Comparison of ENCODE assay signal across 20 mouse cellular contexts in the genomic region with DNA sequence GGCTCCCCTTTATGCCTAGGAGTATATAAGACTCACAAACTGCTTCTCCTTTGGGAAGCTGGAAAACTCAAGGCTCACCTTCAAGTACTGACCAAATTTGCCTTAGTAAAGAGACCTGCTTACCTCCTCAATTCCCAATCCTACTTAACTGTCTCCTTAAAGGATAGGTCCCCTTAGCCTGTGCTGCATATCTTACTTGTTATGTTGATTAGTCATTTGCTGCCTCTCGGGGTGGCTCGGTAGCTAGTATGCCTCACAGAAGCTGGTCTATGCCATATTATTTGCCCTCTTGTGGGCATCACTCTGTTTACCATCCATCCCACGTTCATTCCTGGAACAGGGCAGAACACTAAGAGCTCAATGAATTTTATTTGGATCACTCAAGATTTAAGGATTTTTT. TPM values are rescaled to one million over a fixed set of nuclear protein-coding genes. Genes with fewer than 3 reads are reported as not detected.
DNase-seq lines count a peak whose midpoint lies in the region; ATAC-seq lines count a peak whose summit lies in the region.
"Had no signal": no experiment of that assay in that cellular context is flagged by ENCODE, and none has a peak within 500 bp of the region (broad histone marks: within the 10 kb centered on the region; RNA-seq: fewer than 3 reads in every experiment).

No protein-coding gene starts in this region.

- no peak for DNase-seq in hindbrain, embryonic 10.5 days (ENCODE audit: low spot score)
- peak; percentile 31 for DNase-seq in ZHBTc4 (ENCODE audit: low read depth, low spot score)
- DNase-seq in T-cell, adult 2 months (ENCODE audit: low spot score): no peak
- no peak for DNase-seq in kidney, postnatal 36 days
- DNase-seq: B cell, adult 2 months; cerebellum, adult 11-12 months; heart, adult 18-20 months; heart, postnatal 10 days; kidney, adult 18-20 months; kidney, postnatal 4 days; lung, adult 2 months; right cerebral cortex, adult 18-20 months had no signal

- WGBS in hindbrain, embryonic 10.5 days: 46% methylated on average over 3 of the region's 3 CpGs
- WGBS in hindbrain, embryonic 16.5 days: 22% methylated on average over 3 of the region's 3 CpGs
- WGBS in hindbrain, embryonic 13.5 days: 24% methylated on average over 3 of the region's 3 CpGs
- WGBS in neural tube, embryonic 12.5 days: 35% methylated on average over 3 of the region's 3 CpGs
- 56% methylated on average over 3 of the region's 3 CpGs for WGBS in intestine, embryonic 16.5 days

- peak overlapping the region; percentile 67; the same call in 1 of the 2 replicates for H3K27ac ChIP-seq in hindbrain, embryonic 10.5 days
- no peak overlapping the region; the same call in 1 of the 2 replicates for H3K27ac ChIP-seq in hindbrain, embryonic 16.5 days (ENCODE audit: low read depth, low read length)
- peak overlapping the region; percentile 83 for H3K27ac ChIP-seq in hindbrain, embryonic 13.5 days
- peak overlapping the region; percentile 46; the same call in 1 of the 2 replicates for H3K27ac ChIP-seq in neural tube, embryonic 12.5 days
- H3K27ac ChIP-seq in intestine, embryonic 16.5 days (ENCODE audit: low read length): no peak overlapping the region
- H3K27ac ChIP-seq: macrophage; stomach, postnatal 0 days had no signal

- no peak overlapping the region; the same call in 1 of the 2 replicates for H3K4me2 ChIP-seq in hindbrain, embryonic 16.5 days (ENCODE audit: low read length)
- H3K4me2 ChIP-seq in hindbrain, embryonic 13.5 days: peak overlapping the region; percentile 31
- H3K4me2 ChIP-seq in neural tube, embryonic 12.5 days (replicated peaks): peak overlapping the region; percentile 40
- no peak overlapping the region for H3K4me2 ChIP-seq in intestine, embryonic 16.5 days (ENCODE audit: low read depth, low read length)

- no peaks in the 10 kb centered on the region for H3K9me3 ChIP-seq in hindbrain, embryonic 10.5 days
- no peaks in the 10 kb centered on the region for H3K9me3 ChIP-seq in hindbrain, embryonic 16.5 days (ENCODE audit: control insufficient read depth, low read length)
- H3K9me3 ChIP-seq in hindbrain, embryonic 13.5 days: no peaks in the 10 kb centered on the region
- no peaks in the 10 kb centered on the region for H3K9me3 ChIP-seq in neural tube, embryonic 12.5 days
- no peaks in the 10 kb centered on the region for H3K9me3 ChIP-seq in intestine, embryonic 16.5 days (ENCODE audit: control insufficient read depth, low read length)

- no peak overlapping the region for H3K9ac ChIP-seq in hindbrain, embryonic 16.5 days (ENCODE audit: low read depth, low read length)
- no peak overlapping the region for H3K9ac ChIP-seq in hindbrain, embryonic 13.5 days
- no peak overlapping the region for H3K9ac ChIP-seq in neural tube, embryonic 12.5 days
- no peak overlapping the region for H3K9ac ChIP-seq in intestine, embryonic 16.5 days (ENCODE audit: low read depth, low read length)

- H3K4me1 ChIP-seq in hindbrain, embryonic 10.5 days (replicated peaks): peaks cover 13% of the 10 kb centered on the region
- H3K4me1 ChIP-seq in hindbrain, embryonic 16.5 days (ENCODE audit: control insufficient read depth, insufficient read depth, low read depth, low read length): peaks cover 8% of the 10 kb centered on the region
- peaks cover 37% of the 10 kb centered on the region for H3K4me1 ChIP-seq in hindbrain, embryonic 13.5 days (replicated peaks)
- H3K4me1 ChIP-seq in neural tube, embryonic 12.5 days: peaks cover 12% of the 10 kb centered on the region
- H3K4me1 ChIP-seq in intestine, embryonic 16.5 days (ENCODE audit: control insufficient read depth, insufficient read depth, low read length): no peaks in the 10 kb centered on the region

- ATAC-seq in hindbrain, embryonic 16.5 days: no peak
- peak; percentile 46 for ATAC-seq in hindbrain, embryonic 13.5 days (ENCODE audit: low FRiP score)
- ATAC-seq in neural tube, embryonic 12.5 days (ENCODE audit: low FRiP score, low read depth): 0 out of 2 replicates have a peak, but pooled peaks have one; percentile 34
- no peak for ATAC-seq in intestine, embryonic 16.5 days
- ATAC-seq: activated CD4-positive, CD25-positive, alpha-beta regulatory T cell, adult 4 months had no signal

- H3K27me3 ChIP-seq in hindbrain, embryonic 10.5 days (ENCODE audit: insufficient read depth, poor library complexity, severe bottlenecking): no peaks in the 10 kb centered on the region
- H3K27me3 ChIP-seq in hindbrain, embryonic 16.5 days (replicated peaks; ENCODE audit: control insufficient read depth, insufficient read depth, low read length): no peaks in the 10 kb centered on the region
- no peaks in the 10 kb centered on the region for H3K27me3 ChIP-seq in hindbrain, embryonic 13.5 days
- no peaks in the 10 kb centered on the region for H3K27me3 ChIP-seq in neural tube, embryonic 12.5 days (replicated peaks)
- H3K27me3 ChIP-seq in intestine, embryonic 16.5 days (replicated peaks; ENCODE audit: control insufficient read depth, insufficient read depth, low read length): no peaks in the 10 kb centered on the region

- H3K4me3 ChIP-seq in hindbrain, embryonic 10.5 days: no peak overlapping the region
- no peak overlapping the region for H3K4me3 ChIP-seq in hindbrain, embryonic 16.5 days (ENCODE audit: low read length)
- no peak overlapping the region for H3K4me3 ChIP-seq in hindbrain, embryonic 13.5 days
- no peak overlapping the region for H3K4me3 ChIP-seq in neural tube, embryonic 12.5 days
- no peak overlapping the region for H3K4me3 ChIP-seq in intestine, embryonic 16.5 days (ENCODE audit: low read length)

- no peaks in the 10 kb centered on the region for H3K36me3 ChIP-seq in hindbrain, embryonic 10.5 days
- H3K36me3 ChIP-seq in hindbrain, embryonic 16.5 days (ENCODE audit: control insufficient read depth, insufficient read depth, low read length): no peaks in the 10 kb centered on the region
- no peaks in the 10 kb centered on the region for H3K36me3 ChIP-seq in hindbrain, embryonic 13.5 days
- H3K36me3 ChIP-seq in neural tube, embryonic 12.5 days: no peaks in the 10 kb centered on the region
- no peaks in the 10 kb centered on the region for H3K36me3 ChIP-seq in intestine, embryonic 16.5 days (ENCODE audit: control insufficient read depth, insufficient read depth, low read length)
- H3K36me3 ChIP-seq: G1E had no signal

RNA-seq across cellular contexts. Expression of a gene that starts 14.7 kb away (rescaled TPM):
- 6.3 and 17.0 TPM in 2 replicates for polyA plus RNA-seq in hindbrain, embryonic 10.5 days (2016; fragmentation: Nextera tagmentation; extraction: Ambion mirVana)
- polyA plus RNA-seq in hindbrain, embryonic 16.5 days (2015; fragmentation: Nextera tagmentation; extraction: Ambion mirVana): 38.0 and 45.4 TPM in 2 replicates
- polyA plus RNA-seq in hindbrain, embryonic 13.5 days (2015; fragmentation: Nextera tagmentation; extraction: Ambion mirVana): 51.3 and 57.4 TPM in 2 replicates
- 38.4 and 43.9 TPM in 2 replicates for polyA plus RNA-seq in neural tube, embryonic 12.5 days (2016; fragmentation: Nextera tagmentation; extraction: Ambion mirVana)
- 2.1 and 2.2 TPM in 2 replicates for polyA plus RNA-seq in intestine, embryonic 16.5 days (2015; fragmentation: Nextera tagmentation; extraction: Ambion mirVana)
- polyA plus RNA-seq: G1E, macrophage had no signal

Comparison
In these comparisons a context has a peak if more than half of its experiments do, and no peak if none do; other contexts are left out.
1. H3K27ac ChIP-seq: peak in hindbrain, embryonic 10.5 days (single experiment), hindbrain, embryonic 13.5 days (single experiment) and neural tube, embryonic 12.5 days (single experiment); none in hindbrain, embryonic 16.5 days (single experiment) and intestine, embryonic 16.5 days (single experiment).
2. ATAC-seq: peak in hindbrain, embryonic 13.5 days (single experiment) and neural tube, embryonic 12.5 days (single experiment); none in hindbrain, embryonic 16.5 days (single experiment) and intestine, embryonic 16.5 days (single experiment).
3. H3K4me2 ChIP-seq: peak in hindbrain, embryonic 13.5 days (single experiment) and neural tube, embryonic 12.5 days (single experiment); none in hindbrain, embryonic 16.5 days (single experiment) and intestine, embryonic 16.5 days (single experiment).